ENCODE assay signal across 16 mouse cellular contexts in genomic region chr17:24646381-24646780, GRCm38 (mm10). TPM values are rescaled to one million over a fixed set of nuclear protein-coding genes. Genes with fewer than 3 reads are reported as not detected.
A peak's percentile ranks its signal among the peaks of the same experiment; 100 is the strongest.
DNase-seq lines count a peak whose midpoint lies in the region; ATAC-seq and TF ChIP-seq lines count a peak whose summit lies in the region.
"Had no signal": no experiment of that assay in that cellular context is flagged by ENCODE, and none has a peak within 500 bp of the region (broad histone marks: within the 10 kb centered on the region; RNA-seq: fewer than 3 reads in every experiment).

No protein-coding gene starts in this region.

- H3K9ac ChIP-seq in heart, embryonic 11.5 days (ENCODE audit: low read depth, low read length), result no peak overlapping the region
- H3K9ac ChIP-seq in kidney, embryonic 16.5 days (replicated peaks; ENCODE audit: low read length), result no peak overlapping the region
- H3K9ac ChIP-seq in lung, postnatal 0 days (replicated peaks; ENCODE audit: low read depth), result no peak overlapping the region; the same call in 1 of the 2 replicates

- ATAC-seq in heart, embryonic 11.5 days (replicated peaks; ENCODE audit: insufficient number of reproducible peaks, low FRiP score, low TSS enrichment), result no peak
- ATAC-seq in kidney, embryonic 16.5 days (ENCODE audit: low FRiP score, low TSS enrichment), result no peak
- ATAC-seq in lung, postnatal 0 days, result no peak
- ATAC-seq: inflammation-experienced regulatory T-cells, adult 6 months had no signal

- TF ChIP-seq EP300 in lung, postnatal 0 days (IDR thresholded peaks at IDR 0.05), result no peak

- TF ChIP-seq CTCF in lung, postnatal 0 days (IDR thresholded peaks at IDR 0.05), result no peak
- TF ChIP-seq CTCF in olfactory bulb, adult 2 months (IDR thresholded peaks at IDR 0.05; ENCODE audit: insufficient read depth, low read depth, low read length), result no peak

- H3K4me1 ChIP-seq in heart, embryonic 11.5 days (ENCODE audit: control insufficient read depth, insufficient read depth, low read length), result peaks cover 47% of the 10 kb centered on the region
- H3K4me1 ChIP-seq in kidney, embryonic 16.5 days (ENCODE audit: insufficient read depth, low read length), result peaks cover 45% of the 10 kb centered on the region
- H3K4me1 ChIP-seq in lung, postnatal 0 days (ENCODE audit: insufficient read depth, low read depth, low read length), result peaks cover 32% of the 10 kb centered on the region
- peaks cover 61% of the 10 kb centered on the region for H3K4me1 ChIP-seq in olfactory bulb, adult 2 months (ENCODE audit: control insufficient read depth, insufficient read depth, low read length)

- no peak overlapping the region for H3K4me3 ChIP-seq in heart, embryonic 11.5 days (ENCODE audit: low read depth, low read length)
- H3K4me3 ChIP-seq in kidney, embryonic 16.5 days (ENCODE audit: low read length), result no peak overlapping the region
- no peak overlapping the region for H3K4me3 ChIP-seq in lung, postnatal 0 days (ENCODE audit: low read depth, low read length)
- no peak overlapping the region for H3K4me3 ChIP-seq in olfactory bulb, adult 2 months (ENCODE audit: insufficient read depth, low read depth, low read length)
- H3K4me3 ChIP-seq: embryonic facial prominence, embryonic 13.5 days had no signal

- H3K36me3 ChIP-seq in heart, embryonic 11.5 days (ENCODE audit: control insufficient read depth, insufficient read depth, low read length), result no peaks in the 10 kb centered on the region
- peaks cover 3% of the 10 kb centered on the region for H3K36me3 ChIP-seq in kidney, embryonic 16.5 days (ENCODE audit: insufficient read depth, low read length)
- peaks cover 12% of the 10 kb centered on the region for H3K36me3 ChIP-seq in lung, postnatal 0 days (ENCODE audit: insufficient read depth, low read length)
- H3K36me3 ChIP-seq: G1E had no signal

- H3K27ac ChIP-seq in heart, embryonic 11.5 days (ENCODE audit: low read depth, low read length), result peak overlapping the region; percentile 88
- H3K27ac ChIP-seq in kidney, embryonic 16.5 days (ENCODE audit: low read length), result peak overlapping the region; percentile 86
- H3K27ac ChIP-seq in lung, postnatal 0 days (ENCODE audit: low read length), result peak overlapping the region; percentile 92
- peak overlapping the region; percentile 95; the same call in 1 of the 2 replicates for H3K27ac ChIP-seq in olfactory bulb, adult 2 months (ENCODE audit: insufficient read depth, low read depth, low read length)

- 79% methylated on average over 4 of the region's 4 CpGs for WGBS in heart, embryonic 11.5 days (ENCODE audit: insufficient replicate concordance)
- WGBS in kidney, embryonic 16.5 days, result 86% methylated on average over 4 of the region's 4 CpGs
- 75% methylated on average over 4 of the region's 4 CpGs for WGBS in lung, postnatal 0 days
- WGBS in olfactory bulb, adult 2 months, result 66% methylated on average over 4 of the region's 4 CpGs

- no peak for TF ChIP-seq POLR2A in olfactory bulb, adult 2 months (IDR thresholded peaks at IDR 0.05; ENCODE audit: insufficient read depth, low read depth, low read length)

- intact Hi-C loops in heart, postnatal 36 days (cut with DNase I), result no loop called here

- H3K4me2 ChIP-seq in heart, embryonic 11.5 days, result no peak overlapping the region
- no peak overlapping the region; the same call in 1 of the 2 replicates for H3K4me2 ChIP-seq in kidney, embryonic 16.5 days (replicated peaks; ENCODE audit: low read depth, low read length)
- H3K4me2 ChIP-seq in lung, postnatal 0 days (replicated peaks; ENCODE audit: low read depth, low read length), result no peak overlapping the region
- H3K4me2 ChIP-seq: embryonic facial prominence, embryonic 13.5 days; midbrain, embryonic 11.5 days had no signal

- peaks cover 41% of the 10 kb centered on the region for H3K27me3 ChIP-seq in heart, embryonic 11.5 days (ENCODE audit: control insufficient read depth, insufficient read depth, low read length)
- no peaks in the 10 kb centered on the region for H3K27me3 ChIP-seq in kidney, embryonic 16.5 days (ENCODE audit: insufficient read depth, low read length)
- no peaks in the 10 kb centered on the region for H3K27me3 ChIP-seq in lung, postnatal 0 days (replicated peaks; ENCODE audit: insufficient read depth, low read length)

- DNase-seq in heart, postnatal 36 days, result no peak
- DNase-seq in kidney, postnatal 14 days, result no peak
- DNase-seq in lung, postnatal 0 days (ENCODE audit: low spot score), result no peak
- DNase-seq in lung, postnatal 25 days (ENCODE audit: low spot score), result no peak
- DNase-seq in adrenal gland, adult 2 months, result no peak
- DNase-seq: B cell, adult 2 months; cerebellum, postnatal 36 days had no signal

- H3K9me3 ChIP-seq in heart, embryonic 11.5 days (replicated peaks; ENCODE audit: control insufficient read depth, low read length), result no peaks in the 10 kb centered on the region
- H3K9me3 ChIP-seq in kidney, embryonic 16.5 days (ENCODE audit: low read length), result no peaks in the 10 kb centered on the region
- H3K9me3 ChIP-seq in lung, postnatal 0 days (ENCODE audit: low read length), result no peaks in the 10 kb centered on the region
- H3K9me3 ChIP-seq: embryonic facial prominence, embryonic 13.5 days; G1E had no signal

RNA-seq across cellular contexts. Expression of gene Slc9a3r2, which starts 3.7 kb away (rescaled TPM):
- polyA plus RNA-seq in heart, embryonic 11.5 days (2014; fragmentation: Nextera tagmentation; extraction: Ambion mirVana), result 52.7 and 58.0 TPM in 2 replicates
- total RNA-seq in heart, postnatal 36 days (2021), result 100 to 1,000 TPM in 1 of 2 experiments, 10 to 100 TPM in 1; 91.1 to 140 TPM
- 116 and 120 TPM in 2 replicates for polyA plus RNA-seq in kidney, embryonic 16.5 days (2015; fragmentation: Nextera tagmentation; extraction: Ambion mirVana)
- polyA plus RNA-seq in lung, postnatal 0 days (2015; fragmentation: Nextera tagmentation; extraction: Ambion mirVana), result 316 and 341 TPM in 2 replicates
- polyA plus RNA-seq in olfactory bulb, adult 2 months (2012; ENCODE audit: insufficient read depth, insufficient read length, low replicate concordance, missing spikeins), result not detected in 2 replicates
- 10 to 100 TPM; 51.8 to 76.0 TPM for total RNA-seq in adrenal gland, adult 2 months (2021)
- polyA plus RNA-seq in adrenal gland, adult 2 months (2012; rRNA removed), result 120 and 150 TPM in 2 replicates
- polyA plus RNA-seq: inflammation-experienced regulatory T-cells, adult 6 months had no signal

RNA-seq across cellular contexts. Expression of gene Npw, which starts 11.9 kb away (rescaled TPM):
- not detected in 2 replicates for polyA plus RNA-seq in heart, embryonic 11.5 days (2014; fragmentation: Nextera tagmentation; extraction: Ambion mirVana)
- total RNA-seq in heart, postnatal 36 days (2021), result not detected
- 0.37 TPM in 1 of 2 replicates, not detected in the other for polyA plus RNA-seq in kidney, embryonic 16.5 days (2015; fragmentation: Nextera tagmentation; extraction: Ambion mirVana)
- polyA plus RNA-seq in lung, postnatal 0 days (2015; fragmentation: Nextera tagmentation; extraction: Ambion mirVana), result 8.6 and 10.3 TPM in 2 replicates
- polyA plus RNA-seq in olfactory bulb, adult 2 months (2012; ENCODE audit: insufficient read depth, insufficient read length, low replicate concordance, missing spikeins), result not detected in 2 replicates
- not detected for total RNA-seq in adrenal gland, adult 2 months (2021)
- polyA plus RNA-seq in adrenal gland, adult 2 months (2012; rRNA removed), result 0.60 and 2.4 TPM in 2 replicates
- total RNA-seq: adrenal gland, postnatal 4 days; G1E; hematopoietic stem cell, adult 5-6 weeks had no signal
- polyA plus RNA-seq: G1E; inflammation-experienced regulatory T-cells, adult 6 months; midbrain, embryonic 11.5 days had no signal

RNA-seq across cellular contexts. Expression of gene Nthl1, which starts 13.9 kb away (rescaled TPM):
- 9.1 and 9.8 TPM in 2 replicates for polyA plus RNA-seq in heart, embryonic 11.5 days (2014; fragmentation: Nextera tagmentation; extraction: Ambion mirVana)
- total RNA-seq in heart, postnatal 36 days (2021), result 1 to 10 TPM; 3.3 to 4.1 TPM
- polyA plus RNA-seq in kidney, embryonic 16.5 days (2015; fragmentation: Nextera tagmentation; extraction: Ambion mirVana), result 23.1 TPM in 2 replicates
- polyA plus RNA-seq in lung, postnatal 0 days (2015; fragmentation: Nextera tagmentation; extraction: Ambion mirVana), result 13.6 and 13.8 TPM in 2 replicates
- not detected in 2 replicates for polyA plus RNA-seq in olfactory bulb, adult 2 months (2012; ENCODE audit: insufficient read depth, insufficient read length, low replicate concordance, missing spikeins)
- total RNA-seq in adrenal gland, adult 2 months (2021), result 10 to 100 TPM in 1 of 2 experiments, 1 to 10 TPM in 1; 4.8 to 10.1 TPM
- polyA plus RNA-seq in adrenal gland, adult 2 months (2012; rRNA removed), result 9.4 and 13.8 TPM in 2 replicates

RNA-seq across cellular contexts. Expression of gene Tsc2, which starts 14.0 kb away (rescaled TPM):
- polyA plus RNA-seq in heart, embryonic 11.5 days (2014; fragmentation: Nextera tagmentation; extraction: Ambion mirVana), result 46.7 and 50.6 TPM in 2 replicates
- 100 to 1,000 TPM; 106 to 112 TPM for total RNA-seq in heart, postnatal 36 days (2021)
- polyA plus RNA-seq in kidney, embryonic 16.5 days (2015; fragmentation: Nextera tagmentation; extraction: Ambion mirVana), result 72.8 and 77.0 TPM in 2 replicates
- 31.7 and 32.8 TPM in 2 replicates for polyA plus RNA-seq in lung, postnatal 0 days (2015; fragmentation: Nextera tagmentation; extraction: Ambion mirVana)
- 286 TPM in 1 of 2 replicates, not detected in the other for polyA plus RNA-seq in olfactory bulb, adult 2 months (2012; ENCODE audit: insufficient read depth, insufficient read length, low replicate concordance, missing spikeins)
- total RNA-seq in adrenal gland, adult 2 months (2021), result 100 to 1,000 TPM in 1 of 2 experiments, 10 to 100 TPM in 1; 83.5 to 110 TPM
- 160 and 180 TPM in 2 replicates for polyA plus RNA-seq in adrenal gland, adult 2 months (2012; rRNA removed)

RNA-seq across cellular contexts. Expression of gene Zfp598, which starts 23.1 kb away (rescaled TPM):
- 19.7 and 22.0 TPM in 2 replicates for polyA plus RNA-seq in heart, embryonic 11.5 days (2014; fragmentation: Nextera tagmentation; extraction: Ambion mirVana)
- 10 to 100 TPM; 17.3 to 19.0 TPM for total RNA-seq in heart, postnatal 36 days (2021)
- 19.7 and 22.7 TPM in 2 replicates for polyA plus RNA-seq in kidney, embryonic 16.5 days (2015; fragmentation: Nextera tagmentation; extraction: Ambion mirVana)
- polyA plus RNA-seq in lung, postnatal 0 days (2015; fragmentation: Nextera tagmentation; extraction: Ambion mirVana), result 10.5 and 11.9 TPM in 2 replicates
- not detected in 2 replicates for polyA plus RNA-seq in olfactory bulb, adult 2 months (2012; ENCODE audit: insufficient read depth, insufficient read length, low replicate concordance, missing spikeins)
- total RNA-seq in adrenal gland, adult 2 months (2021), result 10 to 100 TPM; 40.8 to 51.3 TPM
- polyA plus RNA-seq in adrenal gland, adult 2 months (2012; rRNA removed), result 86.0 and 99.0 TPM in 2 replicates

Comparison
In these comparisons a context has a peak if more than half of its experiments do, and no peak if none do; other contexts are left out.
1. RNA of gene Slc9a3r2, which starts 3.7 kb away (polyA plus RNA-seq): 316 to 341 TPM in lung, postnatal 0 days, 116 to 120 TPM in kidney, embryonic 16.5 days, 120 to 150 TPM in adrenal gland, adult 2 months and 52.7 to 58.0 TPM in heart, embryonic 11.5 days; not detected in olfactory bulb, adult 2 months; every median in the first group is over 10 times any median in the second.
2. RNA of gene Nthl1, which starts 13.9 kb away (polyA plus RNA-seq): 23.1 TPM in kidney, embryonic 16.5 days, 13.6 to 13.8 TPM in lung, postnatal 0 days, 9.4 to 13.8 TPM in adrenal gland, adult 2 months and 9.1 to 9.8 TPM in heart, embryonic 11.5 days; not detected in olfactory bulb, adult 2 months; every median in the first group is over 10 times any median in the second.
3. Peak in every context shown above with its lines, with median percentiles within 50 percentile points of each other: H3K27ac ChIP-seq.